Mouse (Mus musculus) right cerebral cortex, postnatal 14 days (tissue): ENCODE data around the gene Ppp1r3e.

Experiments
- DNase-seq: peaks from one replicate; pipeline ENCODE4 v3.0.0; 2022

Ppp1r3e gene

DNA sequence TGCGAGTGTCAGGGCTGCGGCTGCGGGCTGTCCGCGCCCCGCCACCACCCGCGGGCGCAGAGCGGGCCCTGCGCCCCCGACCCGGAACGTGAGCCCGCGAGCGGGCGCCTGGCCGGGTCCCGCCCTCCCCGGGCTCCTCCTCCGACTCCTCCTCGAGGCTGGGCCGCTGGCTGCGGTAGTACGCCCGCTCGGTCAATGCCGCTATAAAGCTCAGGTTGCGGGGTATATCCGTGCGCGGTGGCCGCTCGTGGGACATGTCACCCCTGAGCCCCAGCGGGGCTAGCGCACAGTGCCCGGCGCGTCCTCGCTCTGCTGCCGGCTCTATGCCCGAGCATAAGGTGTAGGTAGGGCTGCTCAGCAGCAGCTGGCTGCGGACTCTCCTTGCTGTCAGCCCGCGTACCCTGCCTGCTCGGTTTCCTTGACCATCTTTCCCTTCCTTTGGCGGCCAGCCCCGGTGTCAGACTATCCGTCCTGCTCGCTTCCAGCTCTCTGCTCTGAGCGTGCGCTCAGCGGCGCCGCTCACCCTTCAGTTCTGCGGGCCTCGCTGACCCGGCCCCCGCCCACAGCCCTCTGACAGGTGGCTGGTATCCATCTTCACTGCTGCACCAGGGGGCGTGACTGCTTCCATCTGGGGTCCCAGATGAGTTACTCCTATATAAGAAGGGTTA is at the start of gene Ppp1r3e:
TSS of gene Ppp1r3e (minus strand) at position 503 of the 668 bp plus-strand sequence.
- peak; percentile 62 for DNase-seq

DNA sequence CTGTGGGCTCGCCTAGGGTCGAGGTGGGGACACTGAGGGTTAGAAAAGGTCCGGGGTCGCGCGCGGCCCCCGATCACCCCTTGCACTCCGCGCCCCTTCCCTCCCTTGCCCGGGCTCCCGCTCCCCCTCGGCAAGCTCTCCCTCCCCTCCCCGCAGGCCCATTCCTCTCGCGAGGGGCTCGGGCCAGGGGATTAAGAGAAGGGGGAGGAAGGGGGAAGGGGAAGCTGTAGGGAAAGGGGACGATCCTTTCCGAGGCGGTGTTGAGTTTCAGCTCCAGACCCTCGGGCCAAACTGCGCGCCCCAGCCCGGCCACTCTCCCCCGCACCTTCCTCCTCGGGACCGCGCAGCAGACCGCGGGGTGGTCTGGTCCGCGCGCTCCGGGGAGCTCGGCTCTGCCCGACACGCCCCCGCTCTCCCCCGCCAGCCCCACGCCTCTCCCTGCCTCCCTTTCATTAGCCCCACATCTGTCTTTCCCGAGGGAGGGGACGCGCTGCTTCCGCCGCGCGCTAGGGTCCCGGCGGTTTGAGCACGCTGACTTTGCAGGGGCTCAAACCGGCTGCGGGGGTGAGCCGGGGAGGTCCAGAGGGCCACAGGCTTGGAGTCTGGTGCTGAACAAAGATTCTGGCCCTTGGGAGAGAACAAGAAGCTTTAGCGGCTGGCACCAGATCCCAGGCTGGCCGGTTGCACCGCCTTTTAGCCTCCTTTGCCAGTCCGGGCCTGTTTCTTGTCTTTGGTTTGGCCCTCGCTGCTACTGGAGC is 49.2 kb upstream of the Ppp1r3e start:
- DNase-seq: no peak

- DNase-seq: peak; percentile 57
These were observed 48.3 kb upstream of the Ppp1r3e start, which contains the start of gene Efs for GRCm38 (mm10) chr14:54925349-54926342. TSS of gene Efs (minus strand) at chr14:54926126.

DNA sequence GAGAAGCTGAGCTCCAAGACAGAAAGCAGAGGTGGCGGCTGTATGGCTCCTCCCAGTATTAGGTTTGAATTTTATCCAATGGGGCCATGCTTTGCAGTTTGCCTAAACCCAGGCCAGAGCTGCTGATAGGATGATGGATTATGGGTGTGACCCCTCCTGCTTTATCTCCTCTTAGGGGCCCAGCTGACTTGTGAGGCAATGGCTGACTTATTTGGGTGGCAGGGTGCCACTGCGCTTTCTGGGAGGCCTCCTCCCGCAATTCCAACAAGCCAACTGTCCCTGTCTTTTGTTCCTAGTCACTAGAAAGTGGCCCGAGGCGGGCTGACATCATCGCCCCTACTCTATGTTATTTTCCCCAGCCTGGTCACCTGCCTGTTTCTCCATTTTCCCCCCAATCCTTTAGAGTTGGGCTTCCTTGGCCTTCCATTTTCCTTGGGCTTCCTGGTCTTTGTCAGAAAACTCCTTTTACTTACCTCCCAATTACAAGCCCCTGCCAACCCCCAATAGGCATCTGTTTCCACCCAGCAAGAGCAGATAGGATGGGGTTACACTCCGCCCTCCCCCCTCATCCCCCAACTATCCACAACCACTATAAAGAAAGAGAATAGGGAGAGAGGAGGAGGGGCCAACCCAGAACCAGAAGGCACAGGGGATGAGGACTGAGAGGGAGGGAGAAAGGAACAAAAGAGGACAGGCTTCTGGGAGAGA is 47.4 kb upstream of the Ppp1r3e start:
- no peak for DNase-seq

DNA sequence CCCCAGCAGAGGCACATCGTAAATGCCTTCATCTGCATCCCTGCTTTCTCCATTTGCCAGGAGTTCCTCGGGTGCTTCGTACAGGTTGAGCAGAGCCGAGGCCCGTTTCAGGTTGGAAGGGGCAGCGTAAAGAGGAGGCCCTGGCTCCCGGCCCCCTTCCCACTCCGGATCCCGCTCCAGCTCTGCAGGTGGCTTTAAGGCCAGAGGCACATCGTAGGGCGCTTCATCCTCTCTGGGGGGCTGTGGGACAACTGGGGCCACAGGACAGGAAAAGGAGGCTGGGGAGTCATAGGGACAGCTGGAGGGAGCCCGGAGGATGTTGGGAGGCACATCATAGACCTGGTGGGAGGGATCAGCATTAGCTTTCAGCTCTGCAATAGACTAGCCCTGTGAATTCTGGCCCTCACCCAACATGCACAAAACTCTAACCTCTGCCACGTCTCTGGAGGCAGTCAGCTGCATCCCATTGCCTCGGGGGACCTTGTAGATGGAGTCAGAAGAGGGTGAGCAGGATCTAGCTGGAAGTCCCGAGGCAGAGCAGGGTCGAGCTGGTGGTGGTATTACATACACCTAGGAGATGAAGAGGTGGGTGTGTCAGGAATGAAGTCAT is 42.8 kb upstream of the Ppp1r3e start:
- DNase-seq: no peak

DNA sequence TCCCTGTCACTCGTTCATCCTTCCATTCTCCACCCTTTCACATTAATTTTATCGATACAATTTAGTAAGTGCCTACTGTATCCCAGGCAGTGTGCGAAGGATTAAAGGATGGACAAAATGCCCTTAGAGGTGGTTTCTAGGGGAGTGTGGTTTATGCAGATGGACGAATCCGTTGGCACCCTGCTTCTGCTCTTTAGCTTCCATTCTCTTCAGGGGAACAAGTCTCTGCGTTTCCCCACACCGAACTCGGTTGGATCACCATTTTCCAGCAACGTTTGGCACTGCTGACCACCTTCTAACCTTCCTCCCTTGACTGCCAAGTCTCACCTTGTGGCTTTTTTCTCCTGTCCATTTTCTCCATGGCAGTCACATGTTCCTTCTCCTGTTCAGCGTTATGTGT is 36.0 kb upstream of the Ppp1r3e start:
- DNase-seq: no peak

GRCm38 (mm10) chr14:54912886-54913285 is 35.5 kb upstream of the Ppp1r3e start, which contains the start of gene Slc22a17:
TSS of gene Slc22a17 (minus strand) at chr14:54913132.
- peak; percentile 81 for DNase-seq

GRCm38 (mm10) chr14:54912109-54912850 is 34.9 kb upstream of the Ppp1r3e start:
- DNase-seq: no peak

GRCm38 (mm10) chr14:54908682-54909081 is 31.3 kb upstream of the Ppp1r3e start:
- DNase-seq: no peak

DNA sequence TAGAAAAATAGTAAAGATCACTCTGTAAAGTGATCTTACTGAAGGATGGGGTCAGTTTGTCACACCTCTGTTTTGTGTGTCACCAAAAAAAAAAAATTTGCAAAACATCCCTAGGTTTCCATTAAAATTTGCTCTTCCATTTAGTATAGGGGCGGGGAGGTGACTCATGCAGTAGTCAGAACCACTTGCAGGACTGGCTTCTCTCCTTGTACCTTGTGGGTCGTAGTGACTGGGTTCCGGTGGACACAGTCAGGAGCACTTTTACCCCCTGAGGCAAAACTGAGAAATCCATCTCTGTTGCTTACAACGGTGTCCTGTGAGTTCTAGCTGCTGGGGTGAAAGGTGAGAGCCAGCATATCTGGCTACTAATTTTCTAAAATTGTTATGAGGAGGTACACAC is 26.3 kb upstream of the Ppp1r3e start:
- DNase-seq: no peak

GRCm38 (mm10) chr14:54900383-54900782 is 23.0 kb upstream of the Ppp1r3e start:
- peak; percentile 61 for DNase-seq

DNA sequence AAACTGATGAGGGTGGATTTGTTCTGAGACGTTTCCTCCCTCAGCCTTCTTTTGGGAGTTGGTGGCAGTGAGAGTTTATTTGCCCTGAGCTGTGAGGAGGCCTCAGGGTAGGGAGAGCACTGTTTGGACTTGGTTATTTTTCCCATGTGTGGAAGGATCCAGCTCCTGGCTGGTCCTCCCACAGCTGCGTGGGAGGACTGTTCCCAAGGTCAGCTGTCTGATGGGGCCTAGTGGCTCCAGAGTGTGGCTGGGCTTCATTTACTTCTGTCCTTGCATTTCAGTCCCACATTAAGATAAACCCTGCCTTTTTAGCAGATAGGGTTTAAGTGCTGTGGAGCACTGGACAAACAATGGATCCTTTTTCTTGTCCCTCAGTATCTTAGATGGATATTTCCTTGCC is 20.1 kb upstream of the Ppp1r3e start:
- no peak for DNase-seq

DNA sequence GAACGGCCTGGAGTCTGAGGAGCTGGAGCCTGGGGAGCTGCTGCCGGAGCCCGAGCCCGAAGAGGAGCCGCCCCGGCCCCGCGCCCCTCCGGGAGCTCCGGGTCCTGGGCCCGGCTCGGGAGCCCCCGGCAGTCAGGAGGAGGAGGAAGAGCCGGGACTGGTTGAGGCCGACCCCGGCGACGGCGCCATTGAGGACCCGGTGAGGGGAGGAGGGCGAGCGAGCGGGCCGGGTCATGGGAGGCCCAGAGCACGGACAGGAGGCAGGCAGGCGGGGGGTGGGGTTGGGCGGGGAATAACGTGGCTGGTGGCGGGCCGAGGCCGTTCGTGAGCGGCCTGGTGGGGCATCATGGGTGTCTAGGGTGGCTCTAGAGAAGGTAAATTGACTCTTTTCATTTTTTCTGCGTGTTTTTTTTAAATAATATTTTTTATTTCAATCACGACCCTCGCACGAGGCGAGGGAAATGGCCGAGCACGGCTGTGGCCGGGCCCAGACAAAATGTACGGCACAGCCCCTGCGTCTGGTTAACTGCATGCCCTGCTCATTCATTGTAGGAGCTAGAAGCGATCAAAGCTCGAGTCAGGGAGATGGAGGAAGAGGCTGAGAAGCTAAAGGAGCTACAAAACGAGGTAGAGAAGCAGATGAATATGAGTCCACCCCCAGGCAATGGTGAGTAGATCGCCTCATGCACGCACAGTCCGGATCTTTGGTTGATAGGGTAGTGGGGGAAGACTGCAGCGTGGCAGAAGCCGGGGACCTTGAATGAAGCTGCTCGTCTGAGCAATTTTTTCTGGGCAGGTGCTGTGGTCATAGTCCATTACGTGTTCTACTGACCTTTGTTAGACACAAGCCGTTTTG is 17.2 kb upstream of the Ppp1r3e start:
- peak; percentile 60 for DNase-seq

DNA sequence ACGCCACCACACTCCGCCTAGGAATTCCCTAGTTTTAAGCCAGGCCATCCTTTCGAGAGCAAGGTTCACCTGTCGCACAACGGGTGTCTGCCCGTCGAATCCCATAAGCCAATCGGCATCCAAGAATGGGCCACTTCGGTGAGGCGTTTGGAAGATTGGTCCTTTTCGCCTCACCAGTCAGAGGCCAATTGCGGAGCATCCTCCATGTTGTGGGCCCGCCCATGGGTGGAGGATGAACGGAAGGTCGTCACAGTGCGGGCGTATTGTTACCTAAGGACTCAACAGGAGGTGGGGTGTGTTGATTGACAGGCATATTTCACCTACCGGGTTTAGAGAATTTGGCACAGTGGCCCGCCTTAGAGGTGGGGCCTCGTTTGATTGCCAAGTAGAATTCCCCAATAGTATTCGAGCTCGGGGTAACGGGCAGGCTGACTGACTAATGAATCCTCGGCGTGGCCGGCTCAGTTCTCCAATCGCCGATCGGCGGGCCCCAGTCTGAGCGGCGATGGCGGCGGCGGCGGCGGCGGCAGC is 16.4 kb upstream of the Ppp1r3e start:
- peak; percentile 93 for DNase-seq

- no peak for DNase-seq
These were observed 14.8 kb upstream of the Ppp1r3e start, which contains the start of gene Pabpn1 for GRCm38 (mm10) chr14:54892200-54892599. TSS of gene Pabpn1 (plus strand) at chr14:54892500.

DNA sequence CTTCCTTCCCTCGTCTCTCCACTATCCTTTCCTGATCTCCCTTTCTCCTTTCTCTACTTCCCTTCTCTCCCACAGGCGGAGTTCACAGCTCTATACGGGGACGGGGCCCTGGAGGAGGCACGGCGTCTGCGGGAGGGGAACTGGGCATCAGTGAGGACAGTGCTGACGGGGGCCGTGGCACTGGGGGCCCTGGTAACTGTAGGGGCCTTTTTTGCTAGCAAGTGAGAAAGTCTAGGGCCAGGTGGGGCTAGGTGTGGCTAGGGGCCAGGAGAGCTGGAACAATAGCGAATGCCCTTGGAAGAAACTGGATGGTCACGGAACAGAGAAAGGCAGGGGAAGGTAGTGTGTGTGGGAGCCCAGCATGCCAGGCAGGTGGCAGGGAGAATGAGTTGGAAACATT is 8.0 kb upstream of the Ppp1r3e start:
- no peak for DNase-seq

GRCm38 (mm10) chr14:54884022-54884712 is 6.8 kb upstream of the Ppp1r3e start:
- DNase-seq: no peak

DNA sequence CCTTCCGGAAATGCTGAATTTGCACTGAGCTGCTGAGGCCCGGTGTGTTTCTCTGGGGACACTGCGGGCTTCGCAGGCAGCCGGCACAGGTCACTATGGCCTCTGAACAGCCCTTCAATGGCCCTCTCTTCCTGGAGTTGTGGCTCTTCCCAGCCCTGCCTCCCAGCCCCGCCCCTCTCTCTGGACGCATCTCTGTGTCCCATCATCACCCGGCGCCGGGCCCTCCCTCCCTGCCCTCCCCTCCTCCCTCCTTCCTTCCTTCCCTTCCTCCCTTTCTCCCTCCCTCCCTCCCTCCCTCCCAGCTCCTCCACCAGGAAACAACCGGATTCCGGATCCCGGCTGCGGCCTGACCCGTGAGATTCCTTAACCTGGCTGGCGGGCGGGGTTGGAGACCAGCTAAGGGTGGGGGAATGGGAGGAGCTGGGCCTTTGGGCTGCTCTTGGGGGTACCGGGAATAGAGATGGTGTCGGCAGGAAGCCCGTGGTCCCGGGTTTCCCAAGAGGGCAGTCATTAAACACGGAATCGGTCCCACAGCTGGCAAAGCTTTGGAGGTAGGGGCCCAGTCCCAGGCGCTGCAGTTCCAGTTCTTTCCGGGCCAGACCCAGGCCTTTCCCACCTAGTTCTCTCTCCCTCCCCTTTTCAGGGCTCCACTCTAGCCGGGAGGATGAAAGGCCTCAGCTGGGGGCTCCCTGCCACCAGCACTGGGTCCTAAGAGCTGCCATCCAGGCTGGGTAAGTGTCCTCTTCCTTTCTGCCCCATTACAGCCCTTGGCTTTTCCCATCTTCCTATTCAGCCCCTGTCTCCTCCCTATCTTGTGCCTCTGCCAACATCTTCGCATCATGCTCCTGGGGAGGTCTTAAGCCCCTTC is 6.0 kb upstream of the Ppp1r3e start, which contains the start of the genes Bcl2l2 and Gm20521:
TSS of gene Bcl2l2 (plus strand) at position 224 of the 868 bp plus-strand sequence.
TSS of gene Gm20521 (plus strand) at position 288 of the 868 bp plus-strand sequence.
- peak; percentile 82 for DNase-seq
